Mouse (Mus musculus) hindbrain, embryonic 15.5 days (tissue): Measurements from ENCODE around the gene Zfp664. TPM values are rescaled to one million over a fixed set of nuclear protein-coding genes. Genes with fewer than 3 reads are reported as not detected.
A peak's percentile ranks its signal among the peaks of the same experiment; 100 is the strongest.

ENCODE experiments used
- ATAC-seq: fragments of 200-750 bp; cut with Nextera tagmentation; 2 replicates; pipeline ENCODE4 v1.8.0; 2017; ENCODE audit warnings: low read depth, moderate number of reproducible peaks, moderate TSS enrichment; ENCODE audit not compliant: low FRiP score
- H3K27ac ChIP-seq: fragments of 300-500 bp; sonication (generic); replicated peaks from 2 replicates; pipeline ENCODE4 v1.5.1; 2015; ENCODE audit warnings: mild to moderate bottlenecking, inconsistent platforms
- H3K27me3 ChIP-seq: fragments of 300-500 bp; sonication (generic); 2 replicates; pipeline ENCODE4 v1.6.1; 2015; ENCODE audit warnings: control low read depth, inconsistent platforms
- H3K36me3 ChIP-seq: fragments of 300-500 bp; sonication (generic); 2 replicates; pipeline ENCODE4 v1.6.1; 2015; ENCODE audit warnings: control low read depth, inconsistent platforms
- H3K4me1 ChIP-seq: fragments of 300-500 bp; sonication (generic); replicated peaks from 2 replicates; pipeline ENCODE4 v1.6.1; 2015; ENCODE audit warnings: control low read depth, inconsistent platforms
- H3K4me2 ChIP-seq: fragments of 300-500 bp; sonication (generic); 2 replicates; pipeline ENCODE4 v1.6.1; 2015; ENCODE audit warnings: moderate library complexity, mild to moderate bottlenecking, inconsistent platforms
- H3K4me3 ChIP-seq: fragments of 300-500 bp; sonication (generic); 2 replicates; pipeline ENCODE4 v1.5.1; 2015; ENCODE audit warnings: mild to moderate bottlenecking, inconsistent platforms
- H3K9ac ChIP-seq: fragments of 300-500 bp; sonication (generic); 2 replicates; pipeline ENCODE4 v1.6.1; 2015; ENCODE audit warnings: inconsistent platforms
- H3K9me3 ChIP-seq: fragments of 300-500 bp; sonication (generic); 2 replicates; pipeline ENCODE4 v1.6.1; 2016; ENCODE audit warnings: control low read depth, inconsistent platforms
- WGBS: fragments of 180-500 bp; shearing (Covaris S2); methylation state at CpG from one replicate; pipeline ENCODE4 v1.1.7; 2015; 5-methylcytosine and 5-hydroxymethylcytosine counted together
- polyA plus RNA-seq: library from polyadenylated mRNA; unstranded; fragments of >200 nt; fragmentation: Nextera tagmentation; extraction: Ambion mirVana; gene quantifications from 2 replicates; pipeline ENCODE4 v1.2.1, GENCODE M21; 2015

Zfp664 gene
- polyA plus RNA-seq, 1 experiment from 2014 or later, result 103 TPM

DNA sequence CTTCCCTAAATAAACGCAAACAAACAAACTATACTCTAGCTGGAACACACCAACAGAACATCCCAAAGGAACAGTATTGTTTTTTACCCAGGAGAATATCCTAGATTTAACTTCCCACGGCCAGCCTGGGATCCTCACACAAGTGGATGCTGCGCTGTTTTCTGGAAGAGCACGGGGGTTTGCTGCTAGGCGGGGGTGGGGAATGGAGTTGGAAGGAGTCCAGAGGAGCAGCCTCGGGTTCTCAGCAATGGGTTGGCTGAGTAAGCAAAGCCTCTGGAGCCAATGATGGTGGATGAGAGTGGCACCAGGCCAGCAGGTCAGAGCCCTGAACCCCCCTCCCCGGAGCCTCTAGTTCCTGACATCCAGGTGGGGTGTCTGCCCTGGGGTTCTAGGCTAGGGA is 72.1 kb downstream of the Zfp664 start:
- no peak for ATAC-seq
- no peak overlapping the region for H3K4me2 ChIP-seq
- WGBS, result 51% methylated on average over 7 of the region's 7 CpGs
- H3K36me3 ChIP-seq, result no peaks in the 10 kb centered on the region
- H3K9ac ChIP-seq, result no peak overlapping the region
- H3K4me1 ChIP-seq, result peaks cover 17% of the 10 kb centered on the region
- no peaks in the 10 kb centered on the region for H3K27me3 ChIP-seq
- H3K4me3 ChIP-seq, result no peak overlapping the region
- no peaks in the 10 kb centered on the region for H3K9me3 ChIP-seq
- H3K27ac ChIP-seq, result no peak overlapping the region

DNA sequence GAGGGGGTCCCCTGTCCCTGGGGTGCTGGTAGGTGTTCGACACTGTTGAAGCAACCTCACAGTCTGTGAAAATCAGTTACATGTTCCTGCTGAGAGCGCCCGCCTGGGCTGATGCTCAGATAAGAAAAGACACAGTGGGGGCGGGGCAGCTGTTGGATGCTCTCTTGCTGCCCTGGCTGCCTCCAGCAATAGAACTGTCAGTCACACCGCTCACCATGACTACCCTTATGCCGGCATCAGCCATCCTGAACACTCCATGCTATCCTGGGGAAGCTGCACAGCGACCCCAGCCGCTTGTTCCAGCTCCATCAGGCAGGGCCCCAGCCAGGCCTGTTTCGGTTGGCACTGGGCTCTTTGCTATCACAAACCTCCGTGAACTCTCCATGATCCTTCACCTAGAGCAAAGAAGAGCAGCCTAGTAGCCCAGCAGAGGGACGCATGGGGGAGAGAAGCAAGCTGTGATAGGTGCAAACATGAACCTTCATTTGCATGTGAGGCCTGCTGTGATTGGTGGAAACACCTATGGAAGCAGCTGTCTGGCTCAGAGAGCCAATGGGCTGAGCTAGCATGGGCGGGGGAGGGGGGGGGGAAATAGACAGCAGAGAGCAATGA is 80.8 kb downstream of the Zfp664 start:
- Histone ChIP-seq H3K4me2 (no peak overlapping the region), H3K4me1 (peaks cover 6% of the 10 kb centered on the region; the same call in 1 of the 2 replicates), H3K27me3 (no peaks in the 10 kb centered on the region), H3K36me3 (no peaks in the 10 kb centered on the region), H3K27ac (no peak overlapping the region), H3K9ac (no peak overlapping the region), H3K4me3 (no peak overlapping the region), H3K9me3 (no peaks in the 10 kb centered on the region)
- ATAC-seq, result peak; percentile 65
- WGBS, result 49% methylated on average over 12 of the region's 12 CpGs

DNA sequence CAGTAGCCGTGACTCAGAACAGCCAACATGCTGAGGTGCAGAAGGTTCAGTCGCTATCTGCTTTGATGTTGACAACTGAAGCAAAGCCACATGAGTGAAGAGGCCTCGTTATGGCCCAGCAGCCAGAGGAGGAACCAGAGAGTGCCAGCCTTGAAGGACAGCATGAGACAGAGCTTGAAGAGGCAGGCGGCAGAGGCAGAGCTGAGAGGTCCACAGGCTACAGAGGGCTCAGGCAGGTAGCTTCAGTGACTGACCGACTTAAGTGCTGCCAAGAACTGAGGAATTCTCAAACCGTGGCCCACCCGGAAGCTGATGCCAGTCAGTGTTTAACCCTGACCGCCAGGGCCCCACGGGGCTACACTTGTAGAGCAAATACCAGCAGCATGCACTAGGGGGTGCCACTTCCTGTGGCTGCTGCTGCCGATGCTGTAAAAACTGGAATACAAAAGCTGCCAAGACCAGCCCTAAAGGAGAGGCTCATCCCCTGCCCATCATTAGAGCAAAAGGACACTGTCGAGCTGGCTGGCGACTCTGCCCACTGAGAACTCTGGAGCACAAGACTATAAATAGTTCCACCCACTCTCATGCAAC is 81.4 kb downstream of the Zfp664 start:
- no peak overlapping the region for H3K4me3 ChIP-seq
- H3K36me3 ChIP-seq, result no peaks in the 10 kb centered on the region
- no peak overlapping the region; the same call in 1 of the 2 replicates for H3K27ac ChIP-seq
- H3K9ac ChIP-seq, result no peak overlapping the region
- no peak for ATAC-seq
- WGBS, result 65% methylated on average over 12 of the region's 12 CpGs
- peaks cover 6% of the 10 kb centered on the region; the same call in 1 of the 2 replicates for H3K4me1 ChIP-seq
- no peaks in the 10 kb centered on the region for H3K27me3 ChIP-seq
- no peaks in the 10 kb centered on the region for H3K9me3 ChIP-seq
- no peak overlapping the region for H3K4me2 ChIP-seq

DNA sequence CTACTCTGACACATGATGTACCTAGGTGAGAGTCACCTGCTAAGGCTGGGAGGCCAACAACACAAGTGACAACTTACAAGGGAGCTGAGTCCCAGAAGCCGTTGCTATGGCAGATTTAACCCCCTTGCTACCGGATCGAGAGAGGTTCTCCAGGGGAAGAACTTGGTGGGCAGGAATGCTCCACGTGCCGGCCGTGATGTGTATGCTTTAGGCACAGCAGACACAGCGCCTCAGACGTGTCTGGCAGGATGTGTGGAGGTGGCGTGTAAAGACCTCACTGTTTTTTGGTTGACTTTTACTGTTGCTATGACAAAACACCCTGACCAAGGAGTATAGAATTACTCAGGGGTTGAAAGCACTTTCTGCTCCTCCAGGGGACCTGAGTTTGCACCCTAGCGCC is 81.9 kb downstream of the Zfp664 start:
- no peak overlapping the region for H3K27ac ChIP-seq
- peaks cover 6% of the 10 kb centered on the region; the same call in 1 of the 2 replicates for H3K4me1 ChIP-seq
- WGBS, result 85% methylated on average over 10 of the region's 10 CpGs
- H3K27me3 ChIP-seq, result no peaks in the 10 kb centered on the region
- H3K4me2 ChIP-seq, result no peak overlapping the region
- H3K4me3 ChIP-seq, result no peak overlapping the region
- ATAC-seq, result no peak
- no peaks in the 10 kb centered on the region for H3K9me3 ChIP-seq
- no peak overlapping the region for H3K9ac ChIP-seq
- no peaks in the 10 kb centered on the region for H3K36me3 ChIP-seq

DNA sequence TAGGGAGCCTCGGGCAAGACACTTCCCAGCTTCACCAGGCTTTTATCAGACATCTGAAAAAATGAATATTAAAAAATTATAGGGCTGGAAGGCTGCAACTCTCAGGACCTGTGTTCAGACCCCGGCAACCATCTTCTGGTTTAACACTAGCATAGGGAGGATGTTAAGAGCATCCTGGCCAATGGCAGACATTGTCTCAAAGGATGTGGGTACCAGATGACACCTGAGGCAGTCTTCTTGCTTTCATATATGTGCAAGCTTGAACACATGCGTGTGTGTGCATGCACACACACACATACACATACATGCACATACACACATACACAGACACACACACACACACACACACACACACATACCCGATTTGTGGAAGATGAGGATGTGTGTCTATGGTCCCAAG is 82.6 kb downstream of the Zfp664 start:
- Histone ChIP-seq H3K4me3 (no peak overlapping the region), H3K4me1 (peaks cover 6% of the 10 kb centered on the region; the same call in 1 of the 2 replicates), H3K27me3 (no peaks in the 10 kb centered on the region), H3K9me3 (no peaks in the 10 kb centered on the region), H3K36me3 (no peaks in the 10 kb centered on the region), H3K27ac (no peak overlapping the region), H3K4me2 (no peak overlapping the region), H3K9ac (no peak overlapping the region)
- ATAC-seq, result no peak
- WGBS, result 90% methylated on average over 4 of the region's 4 CpGs

DNA sequence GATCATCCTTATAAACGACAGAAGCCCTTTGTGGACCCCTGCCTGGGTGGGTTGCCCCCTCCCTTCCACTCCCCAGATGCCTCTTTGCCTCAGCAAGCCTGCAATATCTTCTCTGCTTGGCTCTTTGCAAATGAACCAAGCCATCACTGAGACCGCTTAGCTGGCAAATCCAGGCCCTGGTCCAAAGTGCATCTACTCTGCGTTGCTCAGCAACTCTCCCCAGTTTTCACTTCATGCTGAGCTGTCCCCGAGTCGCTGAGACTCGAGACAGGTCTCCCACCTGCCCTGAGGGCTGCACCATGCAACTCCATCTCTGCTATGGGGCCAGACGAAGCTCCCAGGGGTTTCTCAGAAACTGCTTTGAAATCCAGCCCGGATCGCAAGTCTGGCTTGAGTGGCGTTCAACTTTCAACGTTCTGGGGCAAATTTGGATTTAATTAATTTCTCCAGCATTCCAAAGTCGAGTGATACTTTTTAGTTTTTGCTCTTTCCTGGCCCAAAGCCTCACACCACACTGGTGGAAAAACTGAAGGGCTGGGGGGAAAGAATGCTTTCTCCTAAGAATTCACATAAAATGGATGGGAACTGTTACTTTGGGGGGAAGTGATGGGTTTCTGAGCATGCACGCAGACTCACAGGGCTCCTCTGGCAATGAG is 88.3 kb downstream of the Zfp664 start:
- Histone ChIP-seq H3K36me3 (no peaks in the 10 kb centered on the region), H3K4me1 (peaks cover 14% of the 10 kb centered on the region), H3K9ac (no peak overlapping the region), H3K27me3 (no peaks in the 10 kb centered on the region), H3K9me3 (no peaks in the 10 kb centered on the region), H3K4me2 (no peak overlapping the region), H3K4me3 (no peak overlapping the region), H3K27ac (peak overlapping the region; percentile 65)
- ATAC-seq, result peak; percentile 51
- WGBS, result 38% methylated on average over 13 of the region's 13 CpGs

DNA sequence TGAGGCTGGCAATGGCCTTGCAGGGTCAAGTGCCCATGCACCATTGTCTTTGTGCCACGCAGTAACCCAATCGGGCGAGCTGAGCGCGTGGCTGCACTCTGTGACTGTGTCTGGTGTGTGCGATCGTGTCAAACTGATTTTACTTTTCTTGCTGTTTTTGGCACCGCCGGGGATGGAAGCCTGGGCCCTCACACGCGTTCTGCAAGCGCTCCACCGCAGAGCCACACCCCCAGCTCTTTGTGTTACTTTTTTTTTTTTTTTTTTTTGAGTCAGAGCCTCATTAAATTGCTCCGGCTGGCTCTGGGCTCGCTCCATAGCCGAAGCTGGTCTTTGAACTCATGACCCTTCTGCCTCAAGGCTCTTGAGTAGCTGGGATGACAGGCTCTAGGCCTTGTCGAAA is 88.8 kb downstream of the Zfp664 start:
- peak overlapping the region; percentile 65 for H3K27ac ChIP-seq
- H3K4me1 ChIP-seq, result peaks cover 14% of the 10 kb centered on the region
- H3K36me3 ChIP-seq, result no peaks in the 10 kb centered on the region
- no peak for ATAC-seq
- H3K27me3 ChIP-seq, result no peaks in the 10 kb centered on the region
- WGBS, result 56% methylated on average over 17 of the region's 17 CpGs
- H3K4me2 ChIP-seq, result no peak overlapping the region
- no peak overlapping the region for H3K4me3 ChIP-seq
- no peak overlapping the region for H3K9ac ChIP-seq
- no peaks in the 10 kb centered on the region for H3K9me3 ChIP-seq

Other genes with a start within 250 kb of the Zfp664 start
- 34.5 and 37.8 TPM in 2 replicates for gene Atp6v0a2, start 234.1 kb upstream of the Zfp664 start, polyA plus RNA-seq
- gene Dnah10, start 137.6 kb upstream of the Zfp664 start, polyA plus RNA-seq, result 0.14 and 0.18 TPM in 2 replicates
- gene Ccdc92, start 267 bp upstream of the Zfp664 start, polyA plus RNA-seq, result 46.9 and 51.8 TPM in 2 replicates
- gene Rflna, start 140.5 kb downstream of the Zfp664 start, polyA plus RNA-seq, result 6.4 and 7.0 TPM in 2 replicates